Comparison of ENCODE assay signal across 17 mouse cellular contexts in the genomic region with DNA sequence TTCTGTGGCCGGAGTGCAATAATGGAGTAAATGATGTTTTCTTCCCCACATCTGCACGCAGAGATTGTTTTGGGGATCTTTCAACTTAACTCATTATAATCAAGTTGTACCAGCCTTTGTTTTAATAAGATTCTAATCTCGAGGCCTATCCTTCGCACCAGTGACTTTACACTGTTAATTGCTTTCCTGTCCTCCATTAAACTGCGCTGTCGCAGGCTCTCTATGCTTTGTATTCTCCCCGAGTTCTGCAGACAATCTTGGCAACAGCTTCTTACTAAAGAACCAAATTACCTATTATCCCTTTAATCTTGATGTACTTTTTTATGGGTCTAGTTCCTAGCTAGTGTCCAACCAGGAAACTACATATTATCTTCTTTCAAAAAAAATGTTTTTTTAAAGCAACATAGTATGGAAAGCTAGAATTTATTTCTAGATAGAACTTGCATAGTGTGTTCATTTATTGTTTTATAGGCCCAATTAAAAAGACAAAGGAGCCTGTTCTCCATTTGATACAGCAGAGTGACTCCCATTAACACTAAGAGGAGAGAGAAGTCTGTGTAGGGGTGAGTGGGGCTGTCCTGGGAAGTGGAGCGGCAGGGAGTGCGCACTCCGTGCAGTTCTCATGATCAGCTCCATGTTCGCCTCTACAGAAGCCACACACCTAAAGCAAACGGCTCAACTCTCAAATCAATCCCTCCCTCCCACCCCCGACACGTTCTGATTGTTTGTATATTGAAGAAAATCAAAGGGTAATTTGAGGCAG.
DNase-seq lines count a peak whose midpoint lies in the region; ATAC-seq and TF ChIP-seq lines count a peak whose summit lies in the region.
"Had no signal": no experiment of that assay in that cellular context is flagged by ENCODE, and none has a peak within 500 bp of the region (broad histone marks: within the 10 kb centered on the region; RNA-seq: fewer than 3 reads in every experiment).

No protein-coding gene starts in this region.

- no peak overlapping the region for H3K27ac ChIP-seq in forebrain, embryonic 14.5 days (ENCODE audit: low read depth, low read length)
- H3K27ac ChIP-seq in forebrain, embryonic 13.5 days: no peak overlapping the region
- no peak overlapping the region for H3K27ac ChIP-seq in intestine, embryonic 16.5 days (ENCODE audit: low read length)
- H3K27ac ChIP-seq: heart, embryonic 13.5 days; limb, embryonic 15.5 days; midbrain, embryonic 12.5 days had no signal

- no peak for TF ChIP-seq POLR2A in brain, embryonic 14.5 days (IDR thresholded peaks at IDR 0.05; ENCODE audit: borderline replicate concordance, extremely low read depth, insufficient read depth, insufficient read length, poor library complexity, severe bottlenecking)

- H3K36me3 ChIP-seq in forebrain, embryonic 14.5 days (ENCODE audit: control insufficient read depth, insufficient read depth, low read length): no peaks in the 10 kb centered on the region
- no peaks in the 10 kb centered on the region for H3K36me3 ChIP-seq in forebrain, embryonic 13.5 days (ENCODE audit: poor library complexity, severe bottlenecking)
- no peaks in the 10 kb centered on the region for H3K36me3 ChIP-seq in intestine, embryonic 16.5 days (ENCODE audit: control insufficient read depth, insufficient read depth, low read length)
- H3K36me3 ChIP-seq: heart, embryonic 13.5 days; limb, embryonic 15.5 days; midbrain, embryonic 12.5 days had no signal

- DNase-seq in forebrain, embryonic 14.5 days (ENCODE audit: low spot score): peak; percentile 63
- DNase-seq in kidney, postnatal 4 days: peak; percentile 17 to 34
- no peak for DNase-seq in kidney, postnatal 10 days
- peak; percentile 75 for DNase-seq in brain, embryonic 14.5 days (ENCODE audit: low read depth)
- no peak for DNase-seq in frontal cortex, postnatal 36 days (ENCODE audit: low spot score in 2 of 2)
- no peak for DNase-seq in embryo, embryonic 11 days
- DNase-seq: cerebellum, adult 11-12 months; cerebellum, postnatal 36 days; gastrocnemius, postnatal 36 days; lung, adult 18-20 months; lung, postnatal 36 days; thymus, adult 18-20 months had no signal

- WGBS in forebrain, embryonic 14.5 days: 11% methylated on average over 14 of the region's 14 CpGs
- 16% methylated on average over 14 of the region's 14 CpGs for WGBS in forebrain, embryonic 13.5 days
- WGBS in intestine, embryonic 16.5 days: 49% methylated on average over 14 of the region's 14 CpGs

- no peak overlapping the region for H3K4me3 ChIP-seq in forebrain, embryonic 14.5 days (ENCODE audit: low read depth, low read length)
- H3K4me3 ChIP-seq in forebrain, embryonic 13.5 days: no peak overlapping the region
- no peak overlapping the region for H3K4me3 ChIP-seq in intestine, embryonic 16.5 days (ENCODE audit: low read length)
- H3K4me3 ChIP-seq: heart, embryonic 13.5 days; limb, embryonic 15.5 days; midbrain, embryonic 12.5 days had no signal

- H3K27me3 ChIP-seq in forebrain, embryonic 14.5 days (replicated peaks; ENCODE audit: control insufficient read depth, insufficient read depth, low read length): no peaks in the 10 kb centered on the region
- H3K27me3 ChIP-seq in forebrain, embryonic 13.5 days: no peaks in the 10 kb centered on the region
- H3K27me3 ChIP-seq in intestine, embryonic 16.5 days (replicated peaks; ENCODE audit: control insufficient read depth, insufficient read depth, low read length): no peaks in the 10 kb centered on the region
- H3K27me3 ChIP-seq: heart, embryonic 13.5 days; limb, embryonic 15.5 days; midbrain, embryonic 12.5 days had no signal

- no peak overlapping the region for H3K9ac ChIP-seq in forebrain, embryonic 14.5 days (ENCODE audit: low read length)
- H3K9ac ChIP-seq in forebrain, embryonic 13.5 days: no peak overlapping the region
- H3K9ac ChIP-seq in intestine, embryonic 16.5 days (ENCODE audit: low read depth, low read length): no peak overlapping the region
- H3K9ac ChIP-seq: heart, embryonic 13.5 days; limb, embryonic 15.5 days; midbrain, embryonic 12.5 days had no signal

- TF ChIP-seq CTCF in brain, embryonic 14.5 days (IDR thresholded peaks at IDR 0.05; ENCODE audit: borderline replicate concordance, extremely low read depth, insufficient read depth, insufficient read length): no peak

- H3K9me3 ChIP-seq in forebrain, embryonic 14.5 days (replicated peaks; ENCODE audit: control insufficient read depth, low read length): no peaks in the 10 kb centered on the region
- H3K9me3 ChIP-seq in forebrain, embryonic 13.5 days (replicated peaks): no peaks in the 10 kb centered on the region
- no peaks in the 10 kb centered on the region for H3K9me3 ChIP-seq in intestine, embryonic 16.5 days (ENCODE audit: control insufficient read depth, low read length)
- H3K9me3 ChIP-seq: heart, embryonic 13.5 days; limb, embryonic 15.5 days; midbrain, embryonic 12.5 days had no signal

- ATAC-seq in forebrain, embryonic 14.5 days: peak; percentile 37; the same call in 1 of the 2 replicates
- ATAC-seq in forebrain, embryonic 13.5 days: no peak
- ATAC-seq in intestine, embryonic 16.5 days: 0 out of 2 replicates have a peak, but pooled peaks have one; percentile 44

- peaks cover 6% of the 10 kb centered on the region; the same call in 1 of the 2 replicates for H3K4me1 ChIP-seq in forebrain, embryonic 14.5 days (ENCODE audit: control insufficient read depth, insufficient read depth, low read length)
- H3K4me1 ChIP-seq in forebrain, embryonic 13.5 days: peaks cover 13% of the 10 kb centered on the region
- H3K4me1 ChIP-seq in intestine, embryonic 16.5 days (ENCODE audit: control insufficient read depth, insufficient read depth, low read length): 0 out of 2 replicates have a peak, but pooled peaks cover 2% of the 10 kb centered on the region
- H3K4me1 ChIP-seq: limb, embryonic 15.5 days had no signal

- H3K4me2 ChIP-seq in forebrain, embryonic 14.5 days (ENCODE audit: low read length): no peak overlapping the region
- H3K4me2 ChIP-seq in forebrain, embryonic 13.5 days: no peak overlapping the region
- no peak overlapping the region for H3K4me2 ChIP-seq in intestine, embryonic 16.5 days (ENCODE audit: low read depth, low read length)
- H3K4me2 ChIP-seq: heart, embryonic 13.5 days; limb, embryonic 15.5 days; midbrain, embryonic 12.5 days had no signal

Comparison
In these comparisons a context has a peak if more than half of its experiments do, and no peak if none do; other contexts are left out.
1. DNase-seq: peak in forebrain, embryonic 14.5 days (single experiment), kidney, postnatal 4 days (2 of 2) and brain, embryonic 14.5 days (single experiment); none in kidney, postnatal 10 days (single experiment), frontal cortex, postnatal 36 days (0 of 2) and embryo, embryonic 11 days (single experiment).